Mouse (Mus musculus): ENCODE results near the gene Rps17.

DNA sequence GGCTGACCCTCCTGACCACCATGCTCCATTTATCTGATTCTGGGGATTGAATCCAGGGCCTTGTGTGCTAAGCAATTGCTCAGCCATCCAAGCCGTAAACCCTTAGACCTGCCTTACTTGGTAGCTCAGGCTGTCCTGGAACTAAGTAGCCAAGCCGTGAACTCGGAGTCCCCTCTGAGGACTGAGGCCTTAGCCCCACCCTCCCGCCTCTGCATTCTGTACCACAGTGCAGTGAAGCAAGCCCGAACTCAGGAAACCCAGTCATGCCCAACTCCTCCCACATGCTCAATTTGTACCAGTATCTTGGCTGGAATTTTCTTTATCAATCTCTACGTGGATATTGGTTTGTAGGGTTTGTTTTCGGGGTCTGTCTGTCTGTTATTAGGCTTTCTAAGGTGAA is 13.2 kb downstream of the Rps17 start:
- TF ChIP-seq EP300 (IDR thresholded peaks at IDR 0.05; ENCODE audit: low read depth) (no peak), CTCF (IDR thresholded peaks at IDR 0.05; ENCODE audit: low read depth) (no peak)
